Mouse (Mus musculus): Measurements from ENCODE around the gene Sppl3. TPM values are rescaled to one million over a fixed set of nuclear protein-coding genes. Genes with fewer than 3 reads are reported as not detected.

Sppl3 gene
- polyA plus RNA-seq, 1 experiment from 2014 or later, result 17.6 TPM

DNA sequence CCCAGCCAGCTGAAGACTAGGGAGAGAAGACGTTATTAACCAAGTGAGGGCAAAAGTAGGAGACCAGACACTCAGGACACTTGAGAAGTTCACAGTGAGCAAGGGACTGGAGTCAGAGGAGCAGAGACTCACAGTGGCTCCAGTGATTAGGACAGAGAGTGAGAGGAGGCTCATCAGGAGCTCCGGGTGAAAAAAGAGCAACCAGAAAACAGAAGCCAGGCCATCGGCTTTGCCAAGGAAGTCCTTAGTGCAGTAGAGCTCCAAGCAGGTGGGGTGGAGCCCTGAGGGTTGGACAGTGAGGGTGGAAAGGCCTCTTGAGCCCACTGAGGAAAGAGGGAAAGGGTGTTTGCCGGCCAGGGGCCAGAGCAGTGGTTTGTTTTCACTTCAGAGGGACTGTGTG is 7.9 kb downstream of the Sppl3 start:
- Histone ChIP-seq H3K27ac (0 out of 2 replicates have a peak overlapping the region, but pooled peaks have one; percentile 30), H3K4me2 (replicated peaks) (no peak overlapping the region), H3K9ac (replicated peaks) (no peak overlapping the region)

GRCm38 (mm10) chr5:115022021-115022420 is 11.1 kb downstream of the Sppl3 start:
- Histone ChIP-seq H3K27ac (no peak overlapping the region), H3K9me3 (no peaks in the 10 kb centered on the region), H3K36me3 (no peaks in the 10 kb centered on the region), H3K4me2 (replicated peaks) (no peak overlapping the region), H3K4me1 (replicated peaks) (peaks cover 13% of the 10 kb centered on the region), H3K27me3 (no peaks in the 10 kb centered on the region), H3K9ac (replicated peaks) (no peak overlapping the region), H3K4me3 (replicated peaks) (no peak overlapping the region)
- ATAC-seq, result no peak
- WGBS, result 98% methylated on average over 7 of the region's 7 CpGs

More for the DNA sequence above, 7.9 kb downstream of the Sppl3 start:
- ATAC-seq, result no peak
- H3K4me3 ChIP-seq (replicated peaks), result no peak overlapping the region
- H3K4me1 ChIP-seq (replicated peaks), result peaks cover 18% of the 10 kb centered on the region
- WGBS, result 86% methylated on average over 4 of the region's 4 CpGs
- H3K9me3 ChIP-seq, result no peaks in the 10 kb centered on the region
- no peaks in the 10 kb centered on the region for H3K36me3 ChIP-seq
- H3K27me3 ChIP-seq, result no peaks in the 10 kb centered on the region

DNA sequence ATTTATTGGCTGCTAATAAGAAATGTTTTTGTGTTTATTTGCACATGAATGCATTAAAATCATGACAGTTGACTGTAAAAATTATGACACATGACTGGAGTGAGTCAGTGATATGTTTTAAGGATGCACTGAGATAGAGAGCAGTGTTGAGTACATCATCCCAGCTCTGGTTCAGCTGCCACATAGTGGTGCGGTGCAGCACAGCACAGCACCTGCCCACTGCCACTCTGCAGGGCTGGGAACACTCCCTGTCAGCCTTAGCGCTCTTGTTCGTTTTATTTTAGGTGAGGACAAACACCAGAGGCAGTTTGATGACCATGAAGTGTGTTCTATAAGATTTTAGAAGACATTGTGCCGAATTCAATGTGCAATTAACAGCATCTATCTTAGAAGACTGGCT is 15.2 kb downstream of the Sppl3 start:
- Histone ChIP-seq H3K4me2 (replicated peaks) (no peak overlapping the region), H3K9ac (replicated peaks) (no peak overlapping the region), H3K36me3 (no peaks in the 10 kb centered on the region), H3K27ac (no peak overlapping the region), H3K9me3 (no peaks in the 10 kb centered on the region), H3K4me3 (replicated peaks) (no peak overlapping the region), H3K4me1 (replicated peaks) (peaks cover 21% of the 10 kb centered on the region), H3K27me3 (no peaks in the 10 kb centered on the region)
- WGBS, result 92% methylated on average over 4 of the region's 4 CpGs
- no peak for ATAC-seq

DNA sequence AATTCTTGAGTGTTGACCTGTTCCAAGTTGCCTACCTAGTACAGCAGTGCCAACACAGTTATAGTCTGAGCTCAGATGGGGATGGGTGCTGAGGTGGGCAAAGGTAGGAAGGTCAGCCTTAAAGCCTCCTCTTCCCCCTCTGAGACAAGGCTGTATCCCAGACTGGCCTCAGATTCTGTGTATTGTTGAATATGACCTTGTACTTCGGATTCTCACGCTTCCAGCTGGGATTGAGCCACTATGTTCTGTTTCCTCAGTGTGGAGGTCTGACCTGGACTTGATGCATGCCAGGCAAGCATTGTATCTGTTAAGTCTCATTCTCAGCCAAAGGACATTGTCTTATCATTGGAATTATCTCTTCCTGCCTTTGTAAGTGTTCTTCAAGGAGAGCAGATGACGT is 16.2 kb downstream of the Sppl3 start:
- H3K9ac ChIP-seq (replicated peaks), result no peak overlapping the region
- WGBS, result 96% methylated on average over 3 of the region's 3 CpGs

GRCm38 (mm10) chr5:115028920-115029319 is 18.0 kb downstream of the Sppl3 start:
- Histone ChIP-seq H3K36me3 (no peaks in the 10 kb centered on the region), H3K9me3 (no peaks in the 10 kb centered on the region), H3K4me3 (replicated peaks) (no peak overlapping the region), H3K4me2 (replicated peaks) (no peak overlapping the region), H3K4me1 (replicated peaks) (peaks cover 39% of the 10 kb centered on the region), H3K9ac (replicated peaks) (no peak overlapping the region), H3K27ac (no peak overlapping the region), H3K27me3 (no peaks in the 10 kb centered on the region)
- WGBS, result 89% methylated on average over 4 of the region's 4 CpGs
- no peak for ATAC-seq

More for the DNA sequence above, 16.2 kb downstream of the Sppl3 start:
- H3K4me1 ChIP-seq (replicated peaks), result peaks cover 27% of the 10 kb centered on the region
- no peak overlapping the region for H3K27ac ChIP-seq
- H3K36me3 ChIP-seq, result no peaks in the 10 kb centered on the region
- H3K4me3 ChIP-seq (replicated peaks), result no peak overlapping the region
- ATAC-seq, result no peak
- H3K4me2 ChIP-seq (replicated peaks), result no peak overlapping the region
- no peaks in the 10 kb centered on the region for H3K9me3 ChIP-seq
- H3K27me3 ChIP-seq, result no peaks in the 10 kb centered on the region

DNA sequence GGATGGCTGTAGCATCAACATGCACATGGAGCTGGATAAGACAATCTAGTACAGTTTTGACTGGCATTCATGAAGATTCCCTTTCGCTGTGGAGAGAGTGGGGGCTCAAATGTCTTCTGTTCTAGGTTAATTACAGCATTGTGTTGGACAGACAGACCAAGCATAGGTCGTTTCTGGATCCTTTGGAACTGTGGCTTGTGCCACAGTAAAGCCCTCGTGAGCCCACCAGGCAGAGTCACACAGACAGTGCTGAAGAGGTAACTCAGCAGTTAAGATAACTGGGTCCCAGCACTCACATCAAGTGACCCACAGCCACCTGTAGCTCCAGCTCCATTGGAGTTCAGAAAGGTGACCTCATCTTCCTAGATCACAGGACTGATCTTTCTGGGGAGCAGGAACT is 18.6 kb downstream of the Sppl3 start:
- WGBS, result 90% methylated on average over 3 of the region's 3 CpGs
- Histone ChIP-seq H3K4me2 (replicated peaks) (no peak overlapping the region), H3K9ac (replicated peaks) (no peak overlapping the region), H3K4me1 (replicated peaks) (peaks cover 36% of the 10 kb centered on the region), H3K4me3 (replicated peaks) (no peak overlapping the region), H3K27me3 (no peaks in the 10 kb centered on the region), H3K9me3 (no peaks in the 10 kb centered on the region), H3K27ac (no peak overlapping the region), H3K36me3 (no peaks in the 10 kb centered on the region)
- ATAC-seq, result no peak

GRCm38 (mm10) chr5:115031576-115031975 is 20.6 kb downstream of the Sppl3 start:
- peaks cover 34% of the 10 kb centered on the region; the same call in 1 of the 2 replicates for H3K4me1 ChIP-seq (replicated peaks)
- no peak overlapping the region for H3K4me3 ChIP-seq (replicated peaks)
- H3K27ac ChIP-seq, result no peak overlapping the region
- H3K4me2 ChIP-seq (replicated peaks), result no peak overlapping the region
- WGBS, result 86% methylated on average over 5 of the region's 5 CpGs
- no peaks in the 10 kb centered on the region for H3K9me3 ChIP-seq
- no peak overlapping the region for H3K9ac ChIP-seq (replicated peaks)
- H3K36me3 ChIP-seq, result no peaks in the 10 kb centered on the region
- H3K27me3 ChIP-seq, result no peaks in the 10 kb centered on the region
- ATAC-seq, result no peak

- no peak overlapping the region for H3K4me3 ChIP-seq (replicated peaks)
- H3K36me3 ChIP-seq, result no peaks in the 10 kb centered on the region
- no peak for ATAC-seq
- no peak overlapping the region for H3K27ac ChIP-seq
- no peaks in the 10 kb centered on the region for H3K27me3 ChIP-seq
- H3K9ac ChIP-seq (replicated peaks), result no peak overlapping the region
- no peak overlapping the region for H3K4me2 ChIP-seq (replicated peaks)
- 95% methylated on average over 2 of the region's 2 CpGs for WGBS
- H3K4me1 ChIP-seq (replicated peaks), result peaks cover 34% of the 10 kb centered on the region; the same call in 1 of the 2 replicates
- no peaks in the 10 kb centered on the region for H3K9me3 ChIP-seq
Observed at GRCm38 (mm10) chr5:115032620-115033019, 21.7 kb downstream of the Sppl3 start.

DNA sequence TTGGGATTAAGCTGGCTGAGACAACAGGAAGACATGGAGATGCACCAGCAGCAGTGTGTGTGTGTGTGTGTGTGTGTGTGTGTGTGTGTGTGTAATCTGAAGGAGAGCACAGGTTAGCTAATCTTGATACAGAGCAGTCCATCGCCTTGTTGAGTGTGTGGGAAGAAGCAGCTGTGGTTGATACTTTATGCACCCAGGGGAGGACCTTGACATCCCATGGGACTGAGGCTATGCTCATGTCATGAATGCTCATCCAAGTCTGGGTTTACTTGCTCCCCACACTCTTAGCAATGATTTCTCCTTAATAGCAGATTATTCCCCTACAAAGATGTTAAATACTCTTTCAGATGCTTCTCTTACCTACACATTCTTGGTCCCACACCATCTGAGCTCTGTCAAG is 24.3 kb downstream of the Sppl3 start:
- 93% methylated on average over 1 of the region's 1 CpGs for WGBS
- Histone ChIP-seq H3K9ac (replicated peaks) (no peak overlapping the region), H3K9me3 (no peaks in the 10 kb centered on the region), H3K4me1 (replicated peaks) (peaks cover 28% of the 10 kb centered on the region; the same call in 1 of the 2 replicates), H3K27me3 (no peaks in the 10 kb centered on the region), H3K27ac (no peak overlapping the region), H3K4me3 (replicated peaks) (no peak overlapping the region), H3K36me3 (no peaks in the 10 kb centered on the region), H3K4me2 (replicated peaks) (no peak overlapping the region)
- ATAC-seq, result no peak

GRCm38 (mm10) chr5:115037099-115037498 is 26.2 kb downstream of the Sppl3 start:
- H3K4me3 ChIP-seq (replicated peaks), result no peak overlapping the region
- peaks cover 16% of the 10 kb centered on the region; the same call in 1 of the 2 replicates for H3K4me1 ChIP-seq (replicated peaks)
- H3K9ac ChIP-seq (replicated peaks), result no peak overlapping the region
- no peak overlapping the region for H3K27ac ChIP-seq
- ATAC-seq, result no peak
- no peaks in the 10 kb centered on the region for H3K36me3 ChIP-seq
- H3K4me2 ChIP-seq (replicated peaks), result no peak overlapping the region
- H3K9me3 ChIP-seq, result no peaks in the 10 kb centered on the region
- 85% methylated on average over 2 of the region's 2 CpGs for WGBS
- no peaks in the 10 kb centered on the region for H3K27me3 ChIP-seq

- no peak for ATAC-seq
- Histone ChIP-seq H3K4me2 (replicated peaks) (no peak overlapping the region), H3K4me3 (replicated peaks) (no peak overlapping the region), H3K27me3 (no peaks in the 10 kb centered on the region), H3K36me3 (no peaks in the 10 kb centered on the region), H3K9ac (replicated peaks) (no peak overlapping the region), H3K9me3 (no peaks in the 10 kb centered on the region), H3K4me1 (replicated peaks) (no peaks in the 10 kb centered on the region), H3K27ac (no peak overlapping the region)
- 91% methylated on average over 4 of the region's 4 CpGs for WGBS
Observed at GRCm38 (mm10) chr5:115040756-115041155, 29.8 kb downstream of the Sppl3 start.

DNA sequence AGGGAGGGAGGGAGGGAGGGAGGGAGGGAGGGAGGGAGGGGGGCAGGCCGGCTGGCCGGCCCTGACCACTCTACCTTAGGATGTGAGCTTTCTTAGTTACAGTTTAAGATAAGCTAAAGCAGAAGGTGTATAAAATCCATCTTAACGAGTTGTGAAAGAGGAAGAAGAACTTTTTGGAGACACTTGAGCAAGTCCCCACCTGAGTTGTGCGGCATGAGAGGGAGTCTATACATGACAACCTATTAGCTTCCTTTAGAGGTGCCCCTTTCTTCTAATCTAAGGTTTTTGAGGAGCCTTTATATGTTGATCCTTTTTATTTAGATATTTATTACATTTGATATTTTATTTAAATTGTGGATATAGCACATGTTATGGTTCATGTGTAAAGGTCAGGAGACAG is 32.7 kb downstream of the Sppl3 start:
- Histone ChIP-seq H3K4me1 (replicated peaks) (no peaks in the 10 kb centered on the region), H3K27me3 (no peaks in the 10 kb centered on the region), H3K27ac (no peak overlapping the region), H3K4me3 (replicated peaks) (no peak overlapping the region), H3K9me3 (no peaks in the 10 kb centered on the region), H3K36me3 (no peaks in the 10 kb centered on the region), H3K4me2 (replicated peaks) (no peak overlapping the region), H3K9ac (replicated peaks) (no peak overlapping the region)
- ATAC-seq, result no peak
- WGBS, result 97% methylated on average over 4 of the region's 4 CpGs

DNA sequence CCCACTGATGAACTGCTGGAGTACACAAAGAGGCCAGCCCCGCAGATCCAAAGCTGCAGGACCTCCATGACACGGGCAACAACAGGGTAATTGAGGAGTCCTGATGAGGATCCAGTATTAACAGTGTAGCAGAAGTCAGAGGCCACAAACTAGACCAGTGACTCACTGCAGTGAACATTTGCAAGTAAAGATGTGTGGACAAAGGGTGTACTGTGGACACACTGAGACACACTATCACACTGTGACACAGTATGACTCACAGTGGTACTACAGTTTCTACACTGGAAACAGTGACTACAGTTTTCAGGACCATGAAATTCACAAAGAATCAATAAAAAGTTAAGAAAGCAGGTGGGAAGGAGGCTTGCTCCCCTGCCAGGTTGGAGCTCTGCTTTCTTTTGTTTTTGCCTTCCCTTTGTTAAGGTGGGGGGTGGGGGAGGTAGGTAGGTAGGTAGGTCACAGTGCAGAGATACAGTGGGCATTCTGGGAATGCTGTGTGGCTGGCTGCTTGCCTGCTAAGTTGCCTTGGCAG is 34.3 kb downstream of the Sppl3 start:
- Histone ChIP-seq H3K9ac (replicated peaks) (no peak overlapping the region), H3K4me3 (replicated peaks) (no peak overlapping the region), H3K9me3 (no peaks in the 10 kb centered on the region), H3K4me1 (replicated peaks) (no peaks in the 10 kb centered on the region), H3K4me2 (replicated peaks) (no peak overlapping the region), H3K36me3 (no peaks in the 10 kb centered on the region), H3K27ac (no peak overlapping the region), H3K27me3 (no peaks in the 10 kb centered on the region)
- ATAC-seq, result no peak
- WGBS, result 94% methylated on average over 2 of the region's 2 CpGs

Measured in midbrain, embryonic 13.5 days (tissue).